Mouse (Mus musculus) forebrain, embryonic 13.5 days (tissue): ENCODE measurements around the gene Gm9747. TPM values are rescaled to one million over a fixed set of nuclear protein-coding genes. Genes with fewer than 3 reads are reported as not detected.

Experiments
- ATAC-seq: fragments of 200-750 bp; cut with Nextera tagmentation; 2 replicates; pipeline ENCODE4 v1.8.0; 2017
- H3K27ac ChIP-seq: fragments of 300-500 bp; sonication (generic); 2 replicates; pipeline ENCODE4 v1.5.1; 2015; ENCODE audit warnings: inconsistent platforms, mild to moderate bottlenecking, moderate library complexity
- H3K27me3 ChIP-seq: fragments of 300-500 bp; sonication (generic); 2 replicates; pipeline ENCODE4 v1.6.1; 2015; ENCODE audit warnings: mild to moderate bottlenecking, inconsistent platforms
- H3K36me3 ChIP-seq: fragments of 300-500 bp; sonication (generic); 2 replicates; pipeline ENCODE4 v1.6.1; 2015; ENCODE audit warnings: mild to moderate bottlenecking, inconsistent platforms; ENCODE audit not compliant: poor library complexity, severe bottlenecking
- H3K4me1 ChIP-seq: fragments of 300-500 bp; sonication (generic); 2 replicates; pipeline ENCODE4 v1.6.1; 2015; ENCODE audit warnings: inconsistent platforms
- H3K4me2 ChIP-seq: fragments of 300-500 bp; sonication (generic); 2 replicates; pipeline ENCODE4 v1.6.1; 2015; ENCODE audit warnings: inconsistent platforms, mild to moderate bottlenecking, moderate library complexity
- H3K4me3 ChIP-seq: fragments of 300-500 bp; sonication (generic); 2 replicates; pipeline ENCODE4 v1.5.1; 2015; ENCODE audit warnings: mild to moderate bottlenecking, inconsistent platforms
- H3K9ac ChIP-seq: fragments of 300-500 bp; sonication (generic); 2 replicates; pipeline ENCODE4 v1.6.1; 2015; ENCODE audit warnings: mild to moderate bottlenecking, inconsistent platforms
- H3K9me3 ChIP-seq: fragments of 300-500 bp; sonication (generic); replicated peaks from 2 replicates; pipeline ENCODE4 v1.6.1; 2016; ENCODE audit warnings: inconsistent platforms
- WGBS: fragments of 180-500 bp; shearing (Covaris S2); methylation state at CpG from one replicate; pipeline ENCODE4 v1.1.7; 2015; 5-methylcytosine and 5-hydroxymethylcytosine counted together
- polyA plus RNA-seq: library from polyadenylated mRNA; unstranded; fragments of >200 nt; fragmentation: Nextera tagmentation; extraction: Ambion mirVana; gene quantifications from 2 replicates; pipeline ENCODE4 v1.2.1, GENCODE M21; 2015

Gene Gm9747
- polyA plus RNA-seq, 1 experiment from 2014 or later, result 25.9 TPM

DNA sequence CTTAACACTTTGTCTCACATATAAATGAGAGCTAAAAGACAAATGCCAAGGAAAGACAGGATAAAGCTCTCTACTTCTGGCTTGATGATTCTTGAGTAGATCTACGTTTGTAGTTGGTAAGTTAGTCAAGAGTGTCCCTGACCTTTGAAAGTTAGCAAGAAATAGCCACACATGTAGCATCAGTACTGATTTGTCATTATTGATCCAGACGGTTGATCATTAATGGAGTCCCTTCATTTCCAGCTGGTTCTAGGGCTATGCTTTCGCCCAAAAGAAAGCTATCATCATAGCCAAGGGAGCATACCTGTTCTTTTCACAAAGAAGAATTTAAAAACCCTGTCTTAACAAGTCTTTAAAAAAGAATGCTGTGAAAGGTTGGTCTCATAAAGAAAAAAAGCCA is 1.7 kb downstream of the Gm9747 start:
- H3K27me3 ChIP-seq, result no peaks in the 10 kb centered on the region
- WGBS, result 91% methylated on average over 3 of the region's 3 CpGs
- ATAC-seq, result no peak

DNA sequence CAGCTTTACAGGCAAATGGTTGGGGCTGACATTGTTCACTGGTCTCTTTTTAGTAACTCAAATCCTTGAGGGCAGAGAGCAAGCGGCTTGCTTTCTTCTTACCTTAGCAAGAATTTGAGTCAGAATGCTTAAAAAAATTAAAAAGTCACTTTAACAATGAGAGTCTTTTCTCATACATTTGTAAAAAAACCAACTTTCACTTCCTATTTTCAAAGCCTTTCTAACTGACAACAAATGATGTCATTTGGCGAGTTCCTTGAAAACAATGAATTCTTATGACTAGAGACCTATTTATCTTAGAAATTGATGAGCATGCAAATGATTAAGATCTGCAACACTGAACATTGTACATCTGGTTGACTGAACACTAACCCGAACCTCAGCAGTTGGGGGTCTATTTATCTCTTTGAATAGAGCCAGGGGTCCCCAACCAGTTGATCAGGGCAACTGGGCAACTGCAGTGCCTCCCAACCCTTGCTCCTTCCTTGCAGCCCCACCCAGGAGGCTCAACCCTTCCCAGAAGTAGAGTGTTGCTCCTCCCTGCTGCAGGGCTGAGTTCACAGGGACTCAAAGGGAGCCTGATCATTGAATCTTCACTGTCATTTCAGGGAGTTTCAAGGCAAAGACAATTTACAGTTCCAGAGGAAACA is 2.7 kb downstream of the Gm9747 start:
- Histone ChIP-seq H3K27ac (no peak overlapping the region), H3K4me2 (no peak overlapping the region), H3K9me3 (no peaks in the 10 kb centered on the region), H3K4me3 (no peak overlapping the region), H3K27me3 (no peaks in the 10 kb centered on the region), H3K9ac (no peak overlapping the region), H3K4me1 (no peaks in the 10 kb centered on the region), H3K36me3 (peaks cover 31% of the 10 kb centered on the region)
- ATAC-seq, result no peak
- WGBS, result 64% methylated on average over 3 of the region's 3 CpGs

More for the DNA sequence above, 1.7 kb downstream of the Gm9747 start:
- Histone ChIP-seq H3K4me3 (no peak overlapping the region), H3K4me1 (no peaks in the 10 kb centered on the region), H3K4me2 (no peak overlapping the region), H3K9ac (no peak overlapping the region), H3K27ac (no peak overlapping the region), H3K9me3 (no peaks in the 10 kb centered on the region), H3K36me3 (peaks cover 31% of the 10 kb centered on the region)

DNA sequence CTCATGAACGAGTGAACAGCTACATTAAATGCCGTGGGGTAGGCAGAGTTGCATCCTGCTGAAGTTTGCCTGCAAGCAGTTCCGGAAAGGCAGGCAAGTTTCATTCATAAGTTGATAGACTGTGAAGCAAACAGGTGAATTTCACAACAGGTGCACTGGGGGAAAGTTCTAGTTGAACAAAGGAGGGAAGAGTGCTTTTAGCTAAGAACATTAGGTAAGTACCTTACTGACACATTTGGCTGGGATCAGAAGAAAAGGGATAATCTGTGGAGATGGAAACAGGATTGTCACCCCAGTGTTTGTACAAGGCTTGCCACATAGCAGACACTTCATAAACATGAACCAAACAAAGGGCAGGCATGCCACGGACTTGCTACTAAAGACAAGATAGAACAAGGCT is 5.3 kb downstream of the Gm9747 start:
- ATAC-seq, result no peak
- no peak overlapping the region for H3K4me3 ChIP-seq
- no peaks in the 10 kb centered on the region for H3K4me1 ChIP-seq
- no peak overlapping the region for H3K27ac ChIP-seq
- H3K9ac ChIP-seq, result no peak overlapping the region
- H3K27me3 ChIP-seq, result no peaks in the 10 kb centered on the region
- H3K9me3 ChIP-seq, result no peaks in the 10 kb centered on the region
- H3K36me3 ChIP-seq, result peaks cover 31% of the 10 kb centered on the region
- H3K4me2 ChIP-seq, result no peak overlapping the region
- 76% methylated on average over 4 of the region's 4 CpGs for WGBS

GRCm38 (mm10) chr1:82239409-82240201 is 6.7 kb downstream of the Gm9747 start:
- H3K36me3 ChIP-seq, result peaks cover 23% of the 10 kb centered on the region
- WGBS, result 87% methylated on average over 3 of the region's 3 CpGs
- no peaks in the 10 kb centered on the region for H3K9me3 ChIP-seq
- H3K27ac ChIP-seq, result no peak overlapping the region
- no peak for ATAC-seq
- H3K9ac ChIP-seq, result no peak overlapping the region
- H3K4me1 ChIP-seq, result no peaks in the 10 kb centered on the region
- H3K4me3 ChIP-seq, result no peak overlapping the region
- no peaks in the 10 kb centered on the region for H3K27me3 ChIP-seq
- H3K4me2 ChIP-seq, result no peak overlapping the region

DNA sequence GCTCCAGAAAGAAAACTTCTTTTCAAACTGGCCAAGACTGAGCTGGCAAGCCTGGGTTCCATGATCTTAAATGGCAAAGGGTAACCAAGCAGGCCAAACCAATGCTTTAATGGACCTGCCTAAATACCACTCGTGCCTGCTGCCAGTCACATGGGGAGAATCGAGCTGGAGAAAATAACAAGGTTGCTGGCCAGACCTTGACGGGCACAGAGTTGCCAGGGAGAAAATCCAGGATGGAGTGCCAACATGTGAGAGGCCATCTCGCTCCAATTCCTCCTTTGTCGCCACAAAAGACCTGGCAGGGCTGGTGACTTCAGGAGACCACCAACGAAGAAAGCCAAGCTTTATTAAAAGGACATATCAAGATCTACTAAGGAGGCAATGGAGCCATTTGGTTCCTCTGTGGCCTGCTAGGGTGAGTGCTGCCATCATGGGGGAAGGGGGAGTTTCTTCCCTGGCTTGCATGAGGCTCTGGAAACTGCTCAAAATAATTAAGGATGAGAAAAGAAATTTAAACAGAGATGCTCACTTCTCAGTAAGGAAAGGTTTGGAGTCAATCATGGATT is 10.4 kb downstream of the Gm9747 start:
- Histone ChIP-seq H3K9me3 (no peaks in the 10 kb centered on the region; the same call in 1 of the 2 replicates), H3K27ac (no peak overlapping the region), H3K4me1 (no peaks in the 10 kb centered on the region), H3K36me3 (peaks cover 6% of the 10 kb centered on the region; the same call in 1 of the 2 replicates), H3K27me3 (no peaks in the 10 kb centered on the region), H3K9ac (no peak overlapping the region), H3K4me3 (no peak overlapping the region), H3K4me2 (no peak overlapping the region)
- WGBS, result 71% methylated on average over 6 of the region's 6 CpGs
- peak; percentile 63 for ATAC-seq

GRCm38 (mm10) chr1:82245002-82245401 is 12.1 kb downstream of the Gm9747 start:
- no peak overlapping the region for H3K4me2 ChIP-seq
- H3K9me3 ChIP-seq, result no peaks in the 10 kb centered on the region; the same call in 1 of the 2 replicates
- 83% methylated on average over 5 of the region's 5 CpGs for WGBS

DNA sequence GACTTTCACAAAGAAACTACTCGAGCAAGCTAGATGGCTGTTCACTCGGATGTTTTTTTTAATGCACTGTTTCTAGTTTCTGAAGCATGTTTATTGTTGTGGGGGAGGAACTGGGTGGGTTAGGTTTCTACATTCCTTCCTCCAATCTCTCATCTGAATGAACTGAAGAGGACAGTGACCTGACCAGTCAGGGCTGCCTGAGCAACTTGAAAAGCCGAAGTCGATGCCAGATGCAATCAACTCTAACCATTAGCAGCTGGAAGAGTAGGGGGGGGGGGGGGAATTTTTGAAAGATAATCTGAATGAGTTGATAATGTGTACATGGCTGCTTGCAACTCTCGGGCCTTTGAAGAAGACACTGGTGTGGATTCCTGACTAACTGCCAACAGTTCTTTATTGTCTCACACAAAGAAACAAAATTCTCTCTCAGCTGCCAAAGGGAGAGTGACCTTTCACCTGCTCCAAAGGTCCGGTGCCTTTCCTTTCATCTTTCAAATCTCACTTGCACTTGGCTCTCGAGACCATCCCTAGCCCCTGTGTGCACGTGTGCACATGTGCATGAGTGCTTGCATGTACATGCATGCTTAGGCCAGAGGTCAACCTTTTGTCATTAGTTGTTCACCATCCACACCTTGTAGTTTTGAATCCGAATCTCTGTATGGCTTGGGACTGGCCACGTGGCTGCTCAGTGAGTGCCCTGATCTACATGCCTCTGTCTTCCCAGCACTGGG is 14.5 kb downstream of the Gm9747 start:
- Histone ChIP-seq H3K27me3 (no peaks in the 10 kb centered on the region), H3K4me3 (no peak overlapping the region), H3K4me2 (no peak overlapping the region), H3K9ac (no peak overlapping the region), H3K4me1 (no peaks in the 10 kb centered on the region), H3K27ac (no peak overlapping the region), H3K9me3 (no peaks in the 10 kb centered on the region; the same call in 1 of the 2 replicates), H3K36me3 (0 out of 2 replicates have a peak, but pooled peaks cover 7% of the 10 kb centered on the region)
- peak; percentile 24; the same call in 1 of the 2 replicates for ATAC-seq
- 71% methylated on average over 10 of the region's 10 CpGs for WGBS

More at GRCm38 (mm10) chr1:82245002-82245401, 12.1 kb downstream of the Gm9747 start:
- H3K36me3 ChIP-seq, result 0 out of 2 replicates have a peak, but pooled peaks cover 7% of the 10 kb centered on the region
- H3K4me1 ChIP-seq, result no peaks in the 10 kb centered on the region
- H3K9ac ChIP-seq, result no peak overlapping the region
- H3K27me3 ChIP-seq, result no peaks in the 10 kb centered on the region
- H3K27ac ChIP-seq, result no peak overlapping the region; the same call in 1 of the 2 replicates
- no peak overlapping the region for H3K4me3 ChIP-seq
- no peak for ATAC-seq

GRCm38 (mm10) chr1:82253789-82254445 is 21.0 kb downstream of the Gm9747 start:
- Histone ChIP-seq H3K4me1 (peaks cover 15% of the 10 kb centered on the region), H3K9ac (no peak overlapping the region), H3K4me3 (no peak overlapping the region), H3K27ac (no peak overlapping the region), H3K27me3 (no peaks in the 10 kb centered on the region), H3K9me3 (no peaks in the 10 kb centered on the region), H3K36me3 (peaks cover 16% of the 10 kb centered on the region; the same call in 1 of the 2 replicates), H3K4me2 (no peak overlapping the region)
- peak; percentile 35; the same call in 1 of the 2 replicates for ATAC-seq
- WGBS, result 84% methylated on average over 9 of the region's 9 CpGs

- 69% methylated on average over 5 of the region's 5 CpGs for WGBS
These were observed 24.5 kb downstream of the Gm9747 start for GRCm38 (mm10) chr1:82257457-82257856.

GRCm38 (mm10) chr1:82258331-82258730 is 25.4 kb downstream of the Gm9747 start:
- ATAC-seq, result no peak
- WGBS, result 53% methylated on average over 7 of the region's 7 CpGs
- no peaks in the 10 kb centered on the region for H3K9me3 ChIP-seq
- no peak overlapping the region for H3K9ac ChIP-seq
- no peaks in the 10 kb centered on the region for H3K27me3 ChIP-seq
- H3K4me3 ChIP-seq, result no peak overlapping the region
- peaks cover 16% of the 10 kb centered on the region; the same call in 1 of the 2 replicates for H3K36me3 ChIP-seq
- H3K4me1 ChIP-seq, result peaks cover 43% of the 10 kb centered on the region
- 0 out of 2 replicates have a peak overlapping the region, but pooled peaks have one; percentile 21 for H3K27ac ChIP-seq
- H3K4me2 ChIP-seq, result no peak overlapping the region

More at GRCm38 (mm10) chr1:82257457-82257856, 24.5 kb downstream of the Gm9747 start:
- Histone ChIP-seq H3K9ac (no peak overlapping the region), H3K36me3 (peaks cover 16% of the 10 kb centered on the region; the same call in 1 of the 2 replicates), H3K4me3 (no peak overlapping the region), H3K27me3 (no peaks in the 10 kb centered on the region), H3K9me3 (no peaks in the 10 kb centered on the region), H3K4me1 (peaks cover 41% of the 10 kb centered on the region), H3K27ac (no peak overlapping the region), H3K4me2 (no peak overlapping the region)
- ATAC-seq, result no peak

DNA sequence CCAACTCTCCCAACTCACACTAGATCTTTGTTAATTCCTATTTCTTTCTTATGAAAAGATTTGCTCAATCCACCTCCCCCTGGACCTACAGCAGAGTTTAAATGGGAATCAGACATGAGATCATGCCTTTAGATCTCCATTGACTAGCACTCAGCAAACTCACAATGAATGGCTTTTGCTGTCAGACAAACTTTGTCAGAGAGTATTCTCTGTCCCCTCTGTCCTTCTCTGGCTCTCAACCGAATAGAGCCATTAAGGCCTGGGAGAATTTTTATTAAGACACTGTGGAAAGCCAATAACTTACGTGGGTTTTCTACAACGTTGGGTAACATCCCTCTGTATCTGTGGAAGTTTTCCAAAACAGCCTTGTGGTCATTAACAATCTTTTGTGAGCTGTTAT is 27.1 kb downstream of the Gm9747 start:
- Histone ChIP-seq H3K4me2 (no peak overlapping the region), H3K27me3 (no peaks in the 10 kb centered on the region), H3K9me3 (no peaks in the 10 kb centered on the region), H3K4me3 (no peak overlapping the region), H3K36me3 (0 out of 2 replicates have a peak, but pooled peaks cover 6% of the 10 kb centered on the region), H3K27ac (peak overlapping the region; percentile 74; the same call in 1 of the 2 replicates), H3K4me1 (peaks cover 43% of the 10 kb centered on the region), H3K9ac (no peak overlapping the region)
- 15% methylated on average over 3 of the region's 3 CpGs for WGBS
- no peak for ATAC-seq
